Mouse (Mus musculus) kidney, adult 18-20 months (tissue): ENCODE results near the gene Afg1l.

Experiments
- DNase-seq: peaks from one replicate; pipeline ENCODE4 v3.0.0; 2021

Afg1l gene

GRCm38 (mm10) chr10:42478341-42478720 is at the start of gene Afg1l:
TSS of gene Afg1l (minus strand) at chr10:42478565.
- peak; percentile 98 for DNase-seq

- no peak for DNase-seq
These were observed 47.3 kb upstream of the Afg1l start for GRCm38 (mm10) chr10:42525682-42526081.

GRCm38 (mm10) chr10:42523556-42524162 is 45.3 kb upstream of the Afg1l start:
- DNase-seq: no peak

- no peak for DNase-seq
These were observed 44.5 kb upstream of the Afg1l start for GRCm38 (mm10) chr10:42522912-42523311.

- no peak for DNase-seq
These were observed 43.1 kb upstream of the Afg1l start for GRCm38 (mm10) chr10:42521315-42521981.

GRCm38 (mm10) chr10:42518363-42518762 is 40.0 kb upstream of the Afg1l start:
- DNase-seq: no peak

GRCm38 (mm10) chr10:42514125-42514524 is 35.8 kb upstream of the Afg1l start:
- no peak for DNase-seq

GRCm38 (mm10) chr10:42511184-42512135 is 33.1 kb upstream of the Afg1l start:
- no peak for DNase-seq

- DNase-seq: no peak
These were observed 31.8 kb upstream of the Afg1l start for GRCm38 (mm10) chr10:42510141-42510540.

- DNase-seq: no peak
These were observed 25.8 kb upstream of the Afg1l start for GRCm38 (mm10) chr10:42504096-42504710.

- DNase-seq: no peak
These were observed 24.2 kb upstream of the Afg1l start for GRCm38 (mm10) chr10:42502349-42503111.

GRCm38 (mm10) chr10:42501775-42502348 is 23.5 kb upstream of the Afg1l start, which contains the start of gene Snx3:
TSS of gene Snx3 (plus strand) at chr10:42502030.
- DNase-seq: peak; percentile 97

GRCm38 (mm10) chr10:42501161-42501560 is 22.8 kb upstream of the Afg1l start:
- no peak for DNase-seq

GRCm38 (mm10) chr10:42500611-42501010 is 22.2 kb upstream of the Afg1l start:
- DNase-seq: no peak

- no peak for DNase-seq
These were observed 14.6 kb upstream of the Afg1l start for GRCm38 (mm10) chr10:42493000-42493399.

GRCm38 (mm10) chr10:42492027-42492771 is 13.8 kb upstream of the Afg1l start:
- no peak for DNase-seq

GRCm38 (mm10) chr10:42491158-42491557 is 12.8 kb upstream of the Afg1l start:
- DNase-seq: no peak

GRCm38 (mm10) chr10:42488606-42489296 is 10.4 kb upstream of the Afg1l start:
- no peak for DNase-seq

- DNase-seq: no peak
These were observed 2.4 kb upstream of the Afg1l start for GRCm38 (mm10) chr10:42480719-42481118.

GRCm38 (mm10) chr10:42477550-42478340 is 620 bp downstream of the Afg1l start:
- DNase-seq: no peak
